Mouse (Mus musculus) adrenal gland, adult 2 months (tissue): ENCODE data around the gene N4bp1. TPM values are rescaled to one million over a fixed set of nuclear protein-coding genes. Genes with fewer than 3 reads are reported as not detected.

ENCODE experiments used
- DNase-seq: peaks from one replicate; pipeline ENCODE4 v3.0.0; 2021
- polyA plus RNA-seq: library from polyadenylated mRNA; depleted of rRNA; stranded (reverse); fragments of >200 nt; gene quantifications from 2 replicates; pipeline ENCODE4 v1.2.3, GENCODE M21; 2012
- total RNA-seq, 2 experiments: library from RNA; stranded (reverse); gene quantifications; 2 replicates each; pipeline ENCODE4 v1.2.3; 2021

Gene N4bp1
- total and polyA plus RNA-seq, 3 experiments: 19.9 to 45.6 (median 23.2) TPM

DNA sequence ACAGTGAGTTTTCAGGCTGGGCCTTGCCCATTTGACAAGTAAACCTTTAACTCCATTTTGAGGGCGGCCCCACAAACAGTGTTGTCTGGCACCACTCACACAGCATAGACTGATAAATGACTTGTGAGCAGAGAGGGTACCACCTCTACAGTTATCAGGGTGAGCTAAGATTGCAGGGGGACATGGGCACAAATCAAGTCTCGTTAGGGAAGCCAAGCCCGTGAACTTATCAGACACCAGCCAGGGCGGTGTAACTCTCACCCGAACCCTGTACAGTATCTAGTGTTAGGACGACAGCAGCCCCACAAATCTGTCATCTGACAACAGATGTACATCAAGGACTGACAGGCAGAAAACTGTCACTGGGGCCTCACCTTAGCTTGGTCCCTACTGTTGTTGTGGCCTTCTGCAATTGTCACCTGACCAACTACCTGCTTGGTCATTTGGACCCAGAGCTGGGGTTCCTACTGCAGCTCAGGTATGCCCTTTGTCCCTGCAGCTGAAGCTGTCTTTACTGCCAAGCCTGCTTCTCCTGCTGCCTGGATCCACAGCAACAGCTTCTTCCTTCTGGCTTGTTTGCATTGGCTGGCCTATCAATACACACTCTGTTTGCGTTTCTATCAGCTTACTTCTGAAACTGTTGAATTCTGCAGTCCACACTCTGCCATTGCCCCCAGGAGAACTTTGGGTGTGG lies 12.8 kb upstream of the N4bp1 start:
- no peak for DNase-seq

- DNase-seq: no peak
Measured at GRCm38 (mm10) chr8:86895390-86895789, 10.3 kb upstream of the N4bp1 start.

GRCm38 (mm10) chr8:86894194-86894761 lies 9.2 kb upstream of the N4bp1 start:
- no peak for DNase-seq

DNA sequence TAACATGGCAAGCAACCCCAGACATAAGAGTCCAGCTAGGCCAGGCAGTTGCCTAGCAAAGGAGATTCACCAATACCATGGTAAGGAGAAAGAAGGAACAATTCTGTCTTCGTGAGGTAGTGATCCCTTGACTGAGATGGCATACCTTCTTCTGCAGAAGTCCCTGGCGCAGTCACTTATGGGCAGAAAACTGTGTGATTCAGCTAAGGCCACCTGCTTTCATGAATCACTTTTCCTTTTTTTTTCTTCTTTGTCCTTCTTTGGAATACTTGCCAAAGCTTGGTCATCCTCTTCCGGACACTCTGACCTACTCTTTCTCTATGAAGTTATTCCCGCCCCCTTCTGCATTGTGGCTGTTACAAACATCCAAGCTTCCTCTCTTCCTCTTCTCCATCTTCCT lies 8.5 kb upstream of the N4bp1 start:
- DNase-seq: no peak

- DNase-seq: no peak
Measured at GRCm38 (mm10) chr8:86891533-86891932, 6.5 kb upstream of the N4bp1 start.

DNA sequence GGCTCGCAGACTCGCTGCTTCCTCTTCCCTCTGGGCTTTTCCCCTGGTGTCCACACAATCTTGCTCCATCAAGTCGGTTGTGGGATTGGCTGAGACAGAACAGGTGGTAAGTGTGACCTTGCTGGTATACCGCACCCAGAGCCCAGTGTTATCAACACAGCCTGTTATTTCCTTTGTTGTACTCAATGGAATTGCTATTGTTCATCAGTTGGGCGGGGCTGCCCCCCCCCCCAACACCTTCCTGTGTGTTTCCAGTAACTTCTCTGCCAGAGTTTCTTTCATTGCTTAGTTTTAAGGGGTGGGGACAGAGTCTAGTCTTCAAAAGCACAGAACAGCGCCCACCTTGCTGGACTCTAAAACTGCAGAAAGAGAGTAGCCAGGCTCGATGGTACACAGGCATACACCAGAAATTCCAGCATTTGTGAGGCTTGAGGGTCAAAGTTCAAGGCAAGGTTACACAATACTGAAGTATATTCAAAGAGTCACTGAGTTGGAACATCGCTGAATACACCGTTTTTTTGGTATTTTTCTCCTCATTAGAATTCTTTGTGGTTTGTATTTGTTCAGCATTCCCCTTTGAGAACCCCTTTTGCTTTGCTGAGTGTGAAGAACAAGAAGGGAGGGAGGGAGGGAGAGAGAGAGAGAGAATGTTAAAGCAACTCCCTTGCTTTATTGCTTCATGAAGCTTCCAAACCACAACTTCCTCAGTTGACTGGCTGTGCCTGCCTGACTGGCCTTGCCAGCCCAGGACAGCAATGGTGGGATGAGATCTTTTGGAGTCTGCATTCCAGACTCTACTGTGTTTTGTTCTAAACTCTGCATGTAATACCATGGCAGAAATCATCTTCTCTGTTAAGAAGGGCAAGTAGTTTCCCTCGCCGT lies 3.2 kb upstream of the N4bp1 start:
- DNase-seq: no peak

- DNase-seq: peak; percentile 63
Measured at GRCm38 (mm10) chr8:86884067-86884466, 991 bp downstream of the N4bp1 start.

GRCm38 (mm10) chr8:86882568-86883478 lies 2.2 kb downstream of the N4bp1 start:
- peak; percentile 42 for DNase-seq

DNA sequence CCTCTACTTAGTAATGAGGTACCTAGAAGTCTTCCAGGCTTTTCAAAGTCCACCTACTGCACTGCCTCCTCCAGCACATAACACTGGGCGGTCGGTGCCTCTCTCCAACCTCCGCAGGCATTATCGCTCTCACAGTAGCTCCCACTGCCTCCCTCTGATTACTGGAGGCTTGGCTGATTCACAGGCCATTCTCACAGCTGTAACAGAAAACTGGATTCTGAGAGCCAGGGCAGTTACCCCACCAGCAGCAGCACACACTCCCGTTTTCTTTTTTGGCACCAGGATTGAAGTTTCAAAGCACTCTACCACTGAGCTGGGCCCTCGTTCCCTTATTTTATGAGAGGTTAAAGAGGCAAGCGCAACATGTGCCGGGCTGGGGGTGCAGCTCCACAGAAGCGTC lies 3.1 kb downstream of the N4bp1 start:
- peak; percentile 71 for DNase-seq

GRCm38 (mm10) chr8:86881068-86881609 lies 3.9 kb downstream of the N4bp1 start:
- peak; percentile 47 for DNase-seq

DNA sequence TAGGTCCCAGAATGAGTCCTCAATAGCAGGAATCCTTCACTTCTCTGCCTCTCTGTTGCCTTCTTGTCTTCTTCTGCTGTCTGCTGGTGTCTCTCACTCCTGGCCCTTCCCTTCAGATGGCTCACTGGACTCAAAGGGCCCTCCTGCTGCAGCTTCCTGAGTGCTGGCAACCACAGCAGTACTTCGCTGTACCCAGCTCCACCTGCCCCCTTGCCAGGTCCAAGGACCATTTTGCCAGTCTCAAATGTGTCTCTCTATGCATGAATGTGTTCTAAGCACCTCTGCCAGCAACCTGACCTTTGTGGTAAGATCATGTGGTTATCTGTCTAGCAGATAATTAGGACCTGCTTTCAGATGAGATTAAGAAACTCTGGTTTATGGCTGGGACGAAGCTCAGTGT lies 8.2 kb downstream of the N4bp1 start:
- no peak for DNase-seq

DNA sequence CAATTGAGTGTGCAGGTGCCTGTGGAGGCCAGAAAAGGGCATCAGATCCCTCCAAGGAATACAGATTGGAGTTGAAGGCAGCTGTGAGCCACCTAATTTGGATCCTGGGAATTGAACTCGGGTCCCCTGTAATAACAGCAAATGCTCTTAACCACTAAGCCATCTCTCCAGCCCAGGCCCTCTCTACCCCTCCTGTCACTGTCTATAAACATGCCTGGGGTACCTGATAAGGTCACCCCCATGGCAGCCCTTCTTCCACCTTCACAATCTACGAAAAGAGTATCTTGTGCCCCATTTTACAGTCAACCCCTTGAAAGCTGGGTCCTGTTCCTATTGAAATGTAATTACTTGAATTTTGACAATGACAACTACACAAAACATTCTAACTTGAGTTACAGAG lies 11.0 kb downstream of the N4bp1 start:
- DNase-seq: no peak

- no peak for DNase-seq
Measured at GRCm38 (mm10) chr8:86873151-86873550, 11.9 kb downstream of the N4bp1 start.

- no peak for DNase-seq
Measured at GRCm38 (mm10) chr8:86872097-86872815, 12.8 kb downstream of the N4bp1 start.

- DNase-seq: no peak
Measured at GRCm38 (mm10) chr8:86871421-86871820, 13.6 kb downstream of the N4bp1 start.

- no peak for DNase-seq
Measured at GRCm38 (mm10) chr8:86870771-86871170, 14.3 kb downstream of the N4bp1 start.

GRCm38 (mm10) chr8:86868041-86868440 lies 17.0 kb downstream of the N4bp1 start:
- DNase-seq: peak; percentile 68

DNA sequence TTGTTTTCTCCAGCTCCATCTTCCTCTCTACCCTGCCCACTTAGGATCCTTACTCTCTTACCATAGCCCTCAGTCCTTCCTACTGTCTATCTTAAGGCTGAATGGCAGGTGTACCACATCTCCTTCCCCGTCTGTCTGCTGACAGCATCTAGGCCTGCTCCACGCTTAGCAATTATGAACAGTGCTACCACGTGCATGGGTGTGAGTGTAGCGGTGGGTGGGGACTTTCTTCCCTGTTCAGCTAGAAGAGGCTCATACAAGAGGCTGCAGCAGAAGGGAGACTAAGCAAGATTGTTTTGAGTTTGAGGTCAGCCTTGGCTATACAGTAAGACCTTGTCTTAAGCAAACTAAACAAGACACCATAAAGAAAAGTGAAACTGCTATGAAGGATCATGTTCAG lies 20.3 kb downstream of the N4bp1 start:
- no peak for DNase-seq

GRCm38 (mm10) chr8:86862837-86863236 lies 22.2 kb downstream of the N4bp1 start:
- DNase-seq: no peak

- no peak for DNase-seq
Measured at GRCm38 (mm10) chr8:86862155-86862816, 22.8 kb downstream of the N4bp1 start.
